Mouse (Mus musculus) C2C12 (cell line): Measurements from ENCODE around the gene Dtd1.

Experiments
- CEBPB ChIP-seq: IDR thresholded peaks from one replicate; pipeline ENCODE4 v1.6.1; 2011; ENCODE audit warnings: low read depth, mild to moderate bottlenecking, control low read depth, moderate library complexity
- CTCF ChIP-seq: IDR thresholded peaks from one replicate; pipeline ENCODE4 v1.5.1; 2011; ENCODE audit not compliant: control insufficient read depth, insufficient read depth, insufficient read length
- MAX ChIP-seq: IDR thresholded peaks from one replicate; pipeline ENCODE4 v1.6.1; 2011; ENCODE audit warnings: mild to moderate bottlenecking, control low read depth
- MYOD1 ChIP-seq: IDR thresholded peaks from one replicate; pipeline ENCODE4 v1.6.1; 2011; ENCODE audit warnings: low read depth; ENCODE audit not compliant: control insufficient read depth, insufficient read length
- USF1 ChIP-seq: IDR thresholded peaks from one replicate; pipeline ENCODE4 v1.6.1; 2011; ENCODE audit warnings: low read depth, mild to moderate bottlenecking, control low read depth, moderate library complexity

DNA sequence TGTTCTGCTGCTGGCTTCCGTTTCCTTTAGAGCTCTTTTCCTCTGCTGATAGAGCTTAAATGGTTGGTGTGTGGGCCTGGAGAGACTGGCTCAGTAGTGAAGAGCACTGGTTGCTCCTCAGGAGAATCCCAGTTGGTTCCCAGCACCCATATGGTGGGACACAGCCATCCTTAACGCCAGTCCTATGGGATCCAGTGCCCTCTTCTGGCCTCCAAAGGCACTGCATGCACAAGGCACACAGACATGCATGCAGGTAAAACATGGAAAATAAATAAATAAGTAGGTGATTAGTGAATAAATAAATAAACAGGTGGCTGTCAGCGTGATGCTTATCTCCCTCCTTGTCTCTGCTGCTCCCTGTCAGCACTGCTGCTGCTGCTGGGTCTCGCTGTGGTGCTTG, 11.0 kb upstream of the Dtd1 start:
- TF ChIP-seq USF1 (no peak), CTCF (no peak), CEBPB (no peak), MYOD1 (no peak), MAX (no peak)
